11 mouse cellular contexts compared by ENCODE assay signal in genomic region chr11:75736978-75737377, GRCm38 (mm10). TPM values are rescaled to one million over a fixed set of nuclear protein-coding genes. Genes with fewer than 3 reads are reported as not detected.
DNase-seq lines count a peak whose midpoint lies in the region; ATAC-seq and TF ChIP-seq lines count a peak whose summit lies in the region.
"Had no signal": no experiment of that assay in that cellular context is flagged by ENCODE, and none has a peak within 500 bp of the region (broad histone marks: within the 10 kb centered on the region; RNA-seq: fewer than 3 reads in every experiment).

No protein-coding gene starts in this region.

- TF ChIP-seq EP300 in liver, postnatal 0 days (IDR thresholded peaks at IDR 0.05; ENCODE audit: low read depth): no peak

- peaks cover 9% of the 10 kb centered on the region for H3K36me3 ChIP-seq in heart, embryonic 15.5 days
- peaks cover 7% of the 10 kb centered on the region; the same call in 1 of the 2 replicates for H3K36me3 ChIP-seq in liver, postnatal 0 days (replicated peaks; ENCODE audit: insufficient read depth, low read length)

- intact Hi-C loops in heart, postnatal 25 days (cut with DNase I): loop anchor here (2.0 kb wide), 1 partner anchor 14 kb away; no protein-coding TSS in a partner anchor

- H3K4me2 ChIP-seq in heart, embryonic 15.5 days: peak overlapping the region; percentile 31
- H3K4me2 ChIP-seq in liver, postnatal 0 days (ENCODE audit: low read depth, low read length): peak overlapping the region; percentile 24; the same call in 1 of the 2 replicates

- ATAC-seq in heart, embryonic 15.5 days (replicated peaks; ENCODE audit: insufficient number of reproducible peaks, insufficient read depth, low FRiP score, low read depth): no peak
- ATAC-seq in liver, postnatal 0 days: no peak

- TF ChIP-seq POLR2A in embryonic fibroblast, embryonic 13.5 days (IDR thresholded peaks at IDR 0.05; ENCODE audit: low read depth, low read length): no peak

- TF ChIP-seq CTCF in embryonic fibroblast, embryonic 13.5 days (IDR thresholded peaks at IDR 0.05; ENCODE audit: borderline replicate concordance, insufficient read depth, low read length): no peak
- TF ChIP-seq CTCF in liver, postnatal 0 days (IDR thresholded peaks at IDR 0.05; ENCODE audit: low read depth): no peak

- H3K4me3 ChIP-seq in heart, embryonic 15.5 days: no peak overlapping the region
- no peak overlapping the region for H3K4me3 ChIP-seq in embryonic fibroblast, embryonic 13.5 days (ENCODE audit: insufficient read depth, low read length)
- H3K4me3 ChIP-seq in liver, postnatal 0 days (ENCODE audit: low read depth, low read length): no peak overlapping the region

- no peak overlapping the region for H3K27ac ChIP-seq in heart, embryonic 15.5 days
- peak overlapping the region; percentile 91 for H3K27ac ChIP-seq in embryonic fibroblast, embryonic 13.5 days (ENCODE audit: insufficient read depth, low read length)
- H3K27ac ChIP-seq in liver, postnatal 0 days (ENCODE audit: low read depth): peak overlapping the region; percentile 41; the same call in 1 of the 2 replicates

- no peaks in the 10 kb centered on the region for H3K27me3 ChIP-seq in heart, embryonic 15.5 days
- H3K27me3 ChIP-seq in liver, postnatal 0 days (ENCODE audit: insufficient read depth, low read length): no peaks in the 10 kb centered on the region

- peaks cover 64% of the 10 kb centered on the region for H3K4me1 ChIP-seq in heart, embryonic 15.5 days (replicated peaks)
- peaks cover 23% of the 10 kb centered on the region for H3K4me1 ChIP-seq in embryonic fibroblast, embryonic 13.5 days (ENCODE audit: control insufficient read depth, insufficient read depth, low read length)
- peaks cover 46% of the 10 kb centered on the region for H3K4me1 ChIP-seq in liver, postnatal 0 days (ENCODE audit: insufficient read depth)

- H3K9me3 ChIP-seq in heart, embryonic 15.5 days (replicated peaks): no peaks in the 10 kb centered on the region
- H3K9me3 ChIP-seq in liver, postnatal 0 days (ENCODE audit: low read length): no peaks in the 10 kb centered on the region

- 50% methylated on average over 3 of the region's 3 CpGs for WGBS in heart, embryonic 15.5 days
- 48% methylated on average over 3 of the region's 3 CpGs for WGBS in liver, postnatal 0 days (ENCODE audit: insufficient replicate concordance)

- DNase-seq in heart, postnatal 25 days (ENCODE audit: low spot score): no peak
- DNase-seq in A20 (ENCODE audit: low read depth, low spot score): peak; percentile 48
- DNase-seq in liver, postnatal 0 days: no peak
- DNase-seq in cerebellum, postnatal 14 days: no peak
- no peak for DNase-seq in frontal cortex, postnatal 36 days (ENCODE audit: low spot score in 2 of 2)
- no peak for DNase-seq in embryo, embryonic 10.5 days (ENCODE audit: low spot score)
- DNase-seq: embryo, embryonic 11 days; gastrocnemius, postnatal 25 days; kidney, postnatal 4 days had no signal

- peak overlapping the region; percentile 19; the same call in 1 of the 2 replicates for H3K9ac ChIP-seq in heart, embryonic 15.5 days
- H3K9ac ChIP-seq in liver, postnatal 0 days (replicated peaks): no peak overlapping the region; the same call in 1 of the 2 replicates

RNA-seq across cellular contexts. Expression of gene Ywhae, which starts 4.3 kb away (rescaled TPM):
- polyA plus RNA-seq in heart, embryonic 15.5 days (2015; fragmentation: Nextera tagmentation; extraction: Ambion mirVana): 611 and 667 TPM in 2 replicates
- total RNA-seq in heart, postnatal 25 days (2021): 100 to 1,000 TPM; 555 to 568 TPM
- 662 and 701 TPM in 2 replicates for polyA plus RNA-seq in embryonic fibroblast, embryonic 13.5 days (2011; ENCODE audit: insufficient read length, low read depth, missing spikeins)
- 190 and 204 TPM in 2 replicates for polyA plus RNA-seq in liver, postnatal 0 days (2015; fragmentation: Nextera tagmentation; extraction: Ambion mirVana)

RNA-seq across cellular contexts. Expression of gene Crk, which starts 57.9 kb away (rescaled TPM):
- 82.3 and 95.8 TPM in 2 replicates for polyA plus RNA-seq in heart, embryonic 15.5 days (2015; fragmentation: Nextera tagmentation; extraction: Ambion mirVana)
- 10 to 100 TPM; 81.3 to 88.2 TPM for total RNA-seq in heart, postnatal 25 days (2021)
- 133 TPM in 2 replicates for polyA plus RNA-seq in embryonic fibroblast, embryonic 13.5 days (2011; ENCODE audit: insufficient read length, low read depth, missing spikeins)
- 35.0 and 36.0 TPM in 2 replicates for polyA plus RNA-seq in liver, postnatal 0 days (2015; fragmentation: Nextera tagmentation; extraction: Ambion mirVana)

RNA-seq across cellular contexts. Expression of gene Doc2b, which starts 58.9 kb away (rescaled TPM):
- 0.13 and 0.51 TPM in 2 replicates for polyA plus RNA-seq in heart, embryonic 15.5 days (2015; fragmentation: Nextera tagmentation; extraction: Ambion mirVana)
- under 1 TPM; 0.14 to 0.42 TPM for total RNA-seq in heart, postnatal 25 days (2021)
- polyA plus RNA-seq in embryonic fibroblast, embryonic 13.5 days (2011; ENCODE audit: insufficient read length, low read depth, missing spikeins): 1.5 and 1.9 TPM in 2 replicates
- polyA plus RNA-seq in liver, postnatal 0 days (2015; fragmentation: Nextera tagmentation; extraction: Ambion mirVana): not detected in 2 replicates
